Mouse (Mus musculus) embryo, embryonic 11 days (tissue): ENCODE measurements at regions not wholly inside any gene's neighbourhood (a gene's known extent, or its start where the extent isn't known, plus 50 kb on each side); places are given as distances from the start of the nearest gene placed in this dataset.

Source experiments
- DNase-seq: peaks from one replicate; pipeline ENCODE4 v3.0.0-alpha.2; 2015

- no peak for DNase-seq
These were observed 793.2 kb upstream of the Fat3 start for GRCm38 (mm10) chr9:17294327-17294726.

GRCm38 (mm10) chr9:17288790-17289596, 787.9 kb upstream of the Fat3 start:
- peak; percentile 30 for DNase-seq

- no peak for DNase-seq
These were observed 778.4 kb upstream of the Fat3 start for GRCm38 (mm10) chr9:17279334-17279990.

GRCm38 (mm10) chr9:17272616-17273015, 771.5 kb upstream of the Fat3 start:
- no peak for DNase-seq

- DNase-seq, result peak; percentile 12
These were observed 768.5 kb upstream of the Fat3 start for GRCm38 (mm10) chr9:17269624-17270023.

GRCm38 (mm10) chr9:17257148-17257547, 756.1 kb upstream of the Fat3 start:
- DNase-seq, result no peak

GRCm38 (mm10) chr9:17227091-17227481, 726.0 kb upstream of the Fat3 start:
- no peak for DNase-seq

GRCm38 (mm10) chr9:17226475-17227090, 725.5 kb upstream of the Fat3 start:
- DNase-seq, result no peak

GRCm38 (mm10) chr9:17195339-17195738, 694.3 kb upstream of the Fat3 start:
- no peak for DNase-seq

GRCm38 (mm10) chr9:17189552-17189951, 688.5 kb upstream of the Fat3 start:
- no peak for DNase-seq

- DNase-seq, result no peak
These were observed 667.1 kb upstream of the Fat3 start for GRCm38 (mm10) chr9:17168193-17168592.

GRCm38 (mm10) chr9:17166331-17166730, 665.2 kb upstream of the Fat3 start:
- no peak for DNase-seq

GRCm38 (mm10) chr9:17158481-17159366, 657.6 kb upstream of the Fat3 start:
- DNase-seq, result peak; percentile 37

GRCm38 (mm10) chr9:17152369-17152768, 651.3 kb upstream of the Fat3 start:
- DNase-seq, result no peak

- DNase-seq, result peak; percentile 5
These were observed 648.3 kb upstream of the Fat3 start for GRCm38 (mm10) chr9:17149424-17149823.
